Mouse (Mus musculus): ENCODE results near the gene Hmcn2. TPM values are rescaled to one million over a fixed set of nuclear protein-coding genes. Genes with fewer than 3 reads are reported as not detected.

The Hmcn2 gene
- polyA plus RNA-seq, 1 experiment, result 1.5 TPM

DNA sequence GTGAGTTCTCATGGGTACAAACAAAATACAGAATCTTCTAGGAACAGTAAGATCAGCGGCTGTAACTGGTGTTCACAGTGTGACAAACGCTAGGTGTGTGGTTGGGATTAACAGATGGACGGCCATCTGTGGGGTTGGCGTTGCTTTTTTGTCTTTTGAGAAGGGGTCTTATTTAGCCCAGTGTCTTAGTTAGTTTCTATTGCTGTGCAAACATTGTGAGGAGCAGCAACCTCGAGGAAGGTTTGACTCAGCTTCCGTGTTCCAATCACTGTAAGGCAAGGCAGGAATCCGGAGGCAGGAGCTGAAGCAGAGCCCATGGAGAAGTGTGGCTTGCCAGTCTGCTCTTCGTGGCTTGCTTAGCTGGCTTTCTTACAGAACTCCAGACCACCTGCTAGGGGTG is 33.1 kb upstream of the Hmcn2 start:
- no peak for TF ChIP-seq CTCF (IDR thresholded peaks at IDR 0.05; ENCODE audit: extremely low read depth, insufficient read depth, low read length)
- TF ChIP-seq POLR2A (IDR thresholded peaks at IDR 0.05; ENCODE audit: extremely low read depth, insufficient read depth, low read length), result no peak
- Histone ChIP-seq H3K4me3 (ENCODE audit: insufficient read depth, low read length) (no peak overlapping the region), H3K4me1 (ENCODE audit: control insufficient read depth, insufficient read depth, low read length) (peaks cover 16% of the 10 kb centered on the region), H3K27ac (ENCODE audit: insufficient read depth, low read length) (no peak overlapping the region)

GRCm38 (mm10) chr2:31282266-31282665 is 31.9 kb upstream of the Hmcn2 start:
- no peak for TF ChIP-seq POLR2A (IDR thresholded peaks at IDR 0.05; ENCODE audit: extremely low read depth, insufficient read depth, low read length)
- TF ChIP-seq CTCF (IDR thresholded peaks at IDR 0.05; ENCODE audit: extremely low read depth, insufficient read depth, low read length), result peak; percentile 17; the same call in 1 of the 2 replicates

GRCm38 (mm10) chr2:31282880-31283279 is 31.3 kb upstream of the Hmcn2 start:
- H3K4me3 ChIP-seq (ENCODE audit: insufficient read depth, low read length), result no peak overlapping the region
- no peak for TF ChIP-seq CTCF (IDR thresholded peaks at IDR 0.05; ENCODE audit: extremely low read depth, insufficient read depth, low read length)
- TF ChIP-seq POLR2A (IDR thresholded peaks at IDR 0.05; ENCODE audit: extremely low read depth, insufficient read depth, low read length), result 0 out of 2 replicates have a peak, but pooled peaks have one; percentile 19
- H3K27ac ChIP-seq (ENCODE audit: insufficient read depth, low read length), result no peak overlapping the region
- H3K4me1 ChIP-seq (ENCODE audit: control insufficient read depth, insufficient read depth, low read length), result peaks cover 14% of the 10 kb centered on the region

More at GRCm38 (mm10) chr2:31282266-31282665, 31.9 kb upstream of the Hmcn2 start:
- Histone ChIP-seq H3K4me3 (ENCODE audit: insufficient read depth, low read length) (no peak overlapping the region), H3K4me1 (ENCODE audit: control insufficient read depth, insufficient read depth, low read length) (peaks cover 16% of the 10 kb centered on the region), H3K27ac (ENCODE audit: insufficient read depth, low read length) (no peak overlapping the region)

DNA sequence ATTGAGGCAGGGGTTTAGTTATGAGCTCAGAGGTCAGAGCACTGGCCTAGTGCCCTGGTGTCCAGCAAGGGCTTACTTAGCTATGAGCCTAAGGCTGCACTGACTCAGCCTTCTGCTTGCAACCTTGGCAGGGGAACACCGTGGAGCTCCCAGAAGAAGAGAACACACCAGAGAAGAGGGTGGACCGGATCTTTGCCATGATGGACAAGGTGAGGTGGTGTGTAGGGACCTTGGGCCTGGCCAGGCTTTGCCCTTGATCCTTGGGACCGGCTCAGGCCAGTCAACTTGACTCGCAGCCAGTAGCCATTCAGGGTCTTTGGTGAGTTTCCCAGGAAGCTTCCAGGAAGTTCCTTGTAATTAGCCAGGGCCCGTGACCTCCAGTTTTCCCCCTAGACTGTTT is 29.7 kb upstream of the Hmcn2 start:
- TF ChIP-seq CTCF (IDR thresholded peaks at IDR 0.05; ENCODE audit: extremely low read depth, insufficient read depth, low read length), result no peak
- TF ChIP-seq POLR2A (IDR thresholded peaks at IDR 0.05; ENCODE audit: extremely low read depth, insufficient read depth, low read length), result no peak
- H3K27ac ChIP-seq (ENCODE audit: insufficient read depth, low read length), result no peak overlapping the region
- no peak overlapping the region for H3K4me3 ChIP-seq (ENCODE audit: insufficient read depth, low read length)
- H3K4me1 ChIP-seq (ENCODE audit: control insufficient read depth, insufficient read depth, low read length), result peaks cover 4% of the 10 kb centered on the region

GRCm38 (mm10) chr2:31291421-31291820 is 22.8 kb upstream of the Hmcn2 start:
- H3K27ac ChIP-seq (ENCODE audit: insufficient read depth, low read length), result no peak overlapping the region
- TF ChIP-seq POLR2A (IDR thresholded peaks at IDR 0.05; ENCODE audit: extremely low read depth, insufficient read depth, low read length) (no peak), CTCF (IDR thresholded peaks at IDR 0.05; ENCODE audit: extremely low read depth, insufficient read depth, low read length) (peak; percentile 100)

GRCm38 (mm10) chr2:31294985-31295384 is 19.2 kb upstream of the Hmcn2 start:
- TF ChIP-seq CTCF (IDR thresholded peaks at IDR 0.05; ENCODE audit: extremely low read depth, insufficient read depth, low read length) (peak; percentile 77), POLR2A (IDR thresholded peaks at IDR 0.05; ENCODE audit: extremely low read depth, insufficient read depth, low read length) (no peak)
- H3K27ac ChIP-seq (ENCODE audit: insufficient read depth, low read length), result no peak overlapping the region
- H3K4me1 ChIP-seq (ENCODE audit: control insufficient read depth, insufficient read depth, low read length), result no peaks in the 10 kb centered on the region
- H3K4me3 ChIP-seq (ENCODE audit: insufficient read depth, low read length), result no peak overlapping the region

More at GRCm38 (mm10) chr2:31291421-31291820, 22.8 kb upstream of the Hmcn2 start:
- Histone ChIP-seq H3K4me1 (ENCODE audit: control insufficient read depth, insufficient read depth, low read length) (no peaks in the 10 kb centered on the region), H3K4me3 (ENCODE audit: insufficient read depth, low read length) (no peak overlapping the region)

- TF ChIP-seq POLR2A (IDR thresholded peaks at IDR 0.05; ENCODE audit: extremely low read depth, insufficient read depth, low read length), result no peak
- no peak for TF ChIP-seq CTCF (IDR thresholded peaks at IDR 0.05; ENCODE audit: extremely low read depth, insufficient read depth, low read length)
- no peaks in the 10 kb centered on the region for H3K4me1 ChIP-seq (ENCODE audit: control insufficient read depth, insufficient read depth, low read length)
- no peak overlapping the region for H3K27ac ChIP-seq (ENCODE audit: insufficient read depth, low read length)
- H3K4me3 ChIP-seq (ENCODE audit: insufficient read depth, low read length), result no peak overlapping the region
These were observed 17.8 kb upstream of the Hmcn2 start for GRCm38 (mm10) chr2:31296395-31296794.

- Histone ChIP-seq H3K4me1 (ENCODE audit: control insufficient read depth, insufficient read depth, low read length) (no peaks in the 10 kb centered on the region), H3K4me3 (ENCODE audit: insufficient read depth, low read length) (peak overlapping the region; percentile 37), H3K27ac (ENCODE audit: insufficient read depth, low read length) (no peak overlapping the region)
- TF ChIP-seq POLR2A (IDR thresholded peaks at IDR 0.05; ENCODE audit: extremely low read depth, insufficient read depth, low read length) (no peak), CTCF (IDR thresholded peaks at IDR 0.05; ENCODE audit: extremely low read depth, insufficient read depth, low read length) (no peak)
These were observed 16.5 kb upstream of the Hmcn2 start for GRCm38 (mm10) chr2:31297602-31298268.

DNA sequence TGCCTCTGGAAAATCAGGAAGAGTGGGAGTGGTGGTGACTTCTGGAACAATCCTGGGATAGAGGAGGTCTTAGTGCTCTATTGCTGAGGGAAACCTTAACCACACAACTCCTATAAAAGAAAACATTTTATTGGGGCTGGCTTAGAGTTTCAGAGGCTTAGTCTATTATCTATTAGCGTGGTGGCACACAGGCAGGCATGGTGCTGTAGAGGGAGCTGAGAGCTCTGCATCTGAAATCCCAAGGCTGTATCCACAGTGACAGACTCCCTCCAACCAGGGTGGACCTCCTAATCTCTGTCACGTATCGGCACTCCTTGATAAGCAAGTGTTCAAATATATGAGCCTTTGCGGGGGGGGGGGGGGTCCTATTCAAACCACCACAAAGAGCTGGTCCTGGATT is 15.4 kb upstream of the Hmcn2 start:
- TF ChIP-seq CTCF (IDR thresholded peaks at IDR 0.05; ENCODE audit: extremely low read depth, insufficient read depth, low read length), result no peak
- no peak for TF ChIP-seq POLR2A (IDR thresholded peaks at IDR 0.05; ENCODE audit: extremely low read depth, insufficient read depth, low read length)
- no peaks in the 10 kb centered on the region for H3K4me1 ChIP-seq (ENCODE audit: control insufficient read depth, insufficient read depth, low read length)
- H3K27ac ChIP-seq (ENCODE audit: insufficient read depth, low read length), result no peak overlapping the region
- peak overlapping the region; percentile 18; the same call in 1 of the 2 replicates for H3K4me3 ChIP-seq (ENCODE audit: insufficient read depth, low read length)

- H3K27ac ChIP-seq (ENCODE audit: insufficient read depth, low read length), result no peak overlapping the region
- H3K4me1 ChIP-seq (ENCODE audit: control insufficient read depth, insufficient read depth, low read length), result no peaks in the 10 kb centered on the region
- TF ChIP-seq CTCF (IDR thresholded peaks at IDR 0.05; ENCODE audit: extremely low read depth, insufficient read depth, low read length) (peak; percentile 45; the same call in 1 of the 2 replicates), POLR2A (IDR thresholded peaks at IDR 0.05; ENCODE audit: extremely low read depth, insufficient read depth, low read length) (no peak)
- peak overlapping the region; percentile 18; the same call in 1 of the 2 replicates for H3K4me3 ChIP-seq (ENCODE audit: insufficient read depth, low read length)
These were observed 14.9 kb upstream of the Hmcn2 start for GRCm38 (mm10) chr2:31299266-31299665.
